ENCODE assay signal across 25 mouse cellular contexts in genomic region chr5:148412504-148412903, GRCm38 (mm10).
"Had no signal": no experiment of that assay in that cellular context is flagged by ENCODE, and none has a peak within 500 bp of the region (broad histone marks: within the 10 kb centered on the region; RNA-seq: fewer than 3 reads in every experiment).

No protein-coding gene starts in this region.

- DNase-seq: cerebellum, adult 8-10 months; cerebellum, adult 9-10 months; cerebellum, adult 9-11 months; cerebellum, postnatal 10 days; cerebellum, postnatal 14 days; cerebellum, postnatal 25 days; cerebellum, postnatal 36 days; embryo, embryonic 11 days; forebrain, postnatal 0 days; gastrocnemius, adult 2 months; gastrocnemius, postnatal 10 days; gastrocnemius, postnatal 14 days; gastrocnemius, postnatal 25 days; gastrocnemius, postnatal 36 days; heart, adult 18-20 months; heart, adult 2 months had no signal

- H3K36me3 ChIP-seq: embryonic facial prominence, embryonic 10.5 days; embryonic facial prominence, embryonic 12.5 days; embryonic facial prominence, embryonic 13.5 days; embryonic facial prominence, embryonic 15.5 days; forebrain, embryonic 10.5 days; forebrain, embryonic 12.5 days; forebrain, embryonic 15.5 days had no signal

- H3K27ac ChIP-seq: embryonic facial prominence, embryonic 10.5 days; embryonic facial prominence, embryonic 12.5 days; embryonic facial prominence, embryonic 13.5 days; embryonic facial prominence, embryonic 15.5 days; forebrain, embryonic 10.5 days; forebrain, embryonic 12.5 days; forebrain, embryonic 13.5 days; forebrain, embryonic 15.5 days; gastrocnemius, adult 2 months; heart, adult 2 months had no signal

- H3K27me3 ChIP-seq: embryonic facial prominence, embryonic 12.5 days; embryonic facial prominence, embryonic 13.5 days; embryonic facial prominence, embryonic 15.5 days; forebrain, embryonic 12.5 days; forebrain, embryonic 13.5 days; forebrain, embryonic 15.5 days had no signal

- H3K4me3 ChIP-seq: embryonic facial prominence, embryonic 10.5 days; embryonic facial prominence, embryonic 12.5 days; embryonic facial prominence, embryonic 13.5 days; embryonic facial prominence, embryonic 15.5 days; erythroblast, embryonic 14.5 days; forebrain, embryonic 10.5 days; forebrain, embryonic 12.5 days; forebrain, embryonic 13.5 days; forebrain, embryonic 15.5 days; gastrocnemius, adult 2 months; heart, adult 2 months had no signal

- H3K4me1 ChIP-seq: embryonic facial prominence, embryonic 12.5 days; embryonic facial prominence, embryonic 13.5 days; embryonic facial prominence, embryonic 15.5 days; forebrain, embryonic 10.5 days; forebrain, embryonic 12.5 days; forebrain, embryonic 13.5 days had no signal
